ENCODE assay signal across 24 mouse cellular contexts in genomic region chr11:67656366-67656765, GRCm38 (mm10). TPM values are rescaled to one million over a fixed set of nuclear protein-coding genes. Genes with fewer than 3 reads are reported as not detected.
"Had no signal": no experiment of that assay in that cellular context is flagged by ENCODE, and none has a peak within 500 bp of the region (broad histone marks: within the 10 kb centered on the region; RNA-seq: fewer than 3 reads in every experiment).

No protein-coding gene starts in this region.

- H3K27me3 ChIP-seq: lung, embryonic 15.5 days; midbrain, embryonic 15.5 days; neural tube, embryonic 12.5 days; neural tube, embryonic 15.5 days had no signal

- H3K9me3 ChIP-seq: lung, embryonic 15.5 days; megakaryocyte, embryonic 14.5 days; midbrain, embryonic 10.5 days; midbrain, embryonic 15.5 days; neural tube, embryonic 12.5 days; neural tube, embryonic 15.5 days had no signal

- ATAC-seq: liver, postnatal 0 days; midbrain, embryonic 15.5 days had no signal

- H3K27ac ChIP-seq: kidney, postnatal 0 days; liver, embryonic 14.5 days; lung, embryonic 15.5 days; midbrain, embryonic 10.5 days; midbrain, embryonic 15.5 days; neural tube, embryonic 12.5 days; neural tube, embryonic 15.5 days; stomach, postnatal 0 days had no signal

- H3K36me3 ChIP-seq: lung, embryonic 15.5 days; midbrain, embryonic 10.5 days; midbrain, embryonic 15.5 days; neural tube, embryonic 12.5 days; neural tube, embryonic 15.5 days had no signal

- H3K4me2 ChIP-seq: lung, embryonic 15.5 days; midbrain, embryonic 15.5 days; neural tube, embryonic 12.5 days; neural tube, embryonic 15.5 days had no signal

- H3K9ac ChIP-seq: liver, embryonic 14.5 days; liver, postnatal 0 days; lung, embryonic 15.5 days; midbrain, embryonic 15.5 days; neural tube, embryonic 12.5 days; neural tube, embryonic 15.5 days had no signal

- H3K4me3 ChIP-seq: lung, embryonic 15.5 days; megakaryocyte, embryonic 14.5 days; midbrain, embryonic 10.5 days; midbrain, embryonic 15.5 days; neural tube, embryonic 12.5 days; neural tube, embryonic 15.5 days had no signal

- DNase-seq: kidney, adult 2 months; kidney, postnatal 25 days; liver, postnatal 0 days; lung, postnatal 10 days; lung, postnatal 36 days; right cerebral cortex, postnatal 14 days; right cerebral cortex, postnatal 4 days; thymus, adult 2 months; thymus, postnatal 14 days; thymus, postnatal 4 days had no signal

RNA-seq across cellular contexts. Expression of gene Rcvrn, which starts 38.8 kb away (rescaled TPM):
- total RNA-seq: liver, adult 2 months had no signal
- polyA plus RNA-seq: kidney, embryonic 14.5 days; kidney, postnatal 0 days; large intestine, adult 2 months; limb, embryonic 11.5 days; liver, adult 2 months; liver, embryonic 14.5 days; liver, postnatal 0 days; lung, embryonic 15.5 days; midbrain, embryonic 10.5 days; midbrain, embryonic 15.5 days; neural tube, embryonic 12.5 days; neural tube, embryonic 15.5 days; stomach, embryonic 14.5 days; stomach, postnatal 0 days had no signal
